Mouse (Mus musculus) embryonic facial prominence, embryonic 13.5 days (tissue): ENCODE data around the gene Nek8. TPM values are rescaled to one million over a fixed set of nuclear protein-coding genes. Genes with fewer than 3 reads are reported as not detected.

Experiments
- ATAC-seq: fragments of 200-750 bp; cut with Nextera tagmentation; 2 replicates; pipeline ENCODE4 v1.8.0; 2017; ENCODE audit warnings: low read depth; ENCODE audit not compliant: insufficient number of reproducible peaks, insufficient read depth, low FRiP score, low TSS enrichment
- H3K27ac ChIP-seq: fragments of 300-500 bp; sonication (generic); 2 replicates; pipeline ENCODE4 v1.5.1; 2015; ENCODE audit warnings: moderate library complexity, mild to moderate bottlenecking, inconsistent platforms
- H3K27me3 ChIP-seq: fragments of 300-500 bp; sonication (generic); 2 replicates; pipeline ENCODE4 v1.6.1; 2015; ENCODE audit warnings: mild to moderate bottlenecking, inconsistent platforms
- H3K36me3 ChIP-seq: fragments of 300-500 bp; sonication (generic); 2 replicates; pipeline ENCODE4 v1.6.1; 2015; ENCODE audit warnings: mild to moderate bottlenecking, inconsistent platforms
- H3K4me1 ChIP-seq: fragments of 300-500 bp; sonication (generic); 2 replicates; pipeline ENCODE4 v1.6.1; 2015; ENCODE audit warnings: inconsistent platforms
- H3K4me2 ChIP-seq: fragments of 300-500 bp; sonication (generic); 2 replicates; pipeline ENCODE4 v1.6.1; 2015; ENCODE audit warnings: moderate library complexity, mild to moderate bottlenecking, inconsistent platforms
- H3K4me3 ChIP-seq: fragments of 300-500 bp; sonication (generic); 2 replicates; pipeline ENCODE4 v1.5.1; 2015; ENCODE audit warnings: mild to moderate bottlenecking, inconsistent platforms
- H3K9ac ChIP-seq: fragments of 300-500 bp; sonication (generic); 2 replicates; pipeline ENCODE4 v1.6.1; 2015; ENCODE audit warnings: mild to moderate bottlenecking, inconsistent platforms
- H3K9me3 ChIP-seq: fragments of 300-500 bp; sonication (generic); 2 replicates; pipeline ENCODE4 v1.6.1; 2016; ENCODE audit warnings: inconsistent platforms
- WGBS: fragments of 180-500 bp; shearing (Covaris S2); methylation state at CpG from one replicate; pipeline ENCODE4 v1.1.7; 2015; ENCODE audit warnings: mixed read lengths; 5-methylcytosine and 5-hydroxymethylcytosine counted together
- polyA plus RNA-seq: library from polyadenylated mRNA; unstranded; fragments of >200 nt; fragmentation: Nextera tagmentation; extraction: Ambion mirVana; gene quantifications from 2 replicates; pipeline ENCODE4 v1.2.1, GENCODE M21; 2015

Nek8 gene
- polyA plus RNA-seq, 1 experiment from 2014 or later: 18.1 TPM

GRCm38 (mm10) chr11:78182450-78182849 is 6.0 kb upstream of the Nek8 start:
- peak overlapping the region; percentile 97; the same call in 1 of the 2 replicates for H3K27ac ChIP-seq
- peak overlapping the region; percentile 97 for H3K9ac ChIP-seq
- peak overlapping the region; percentile 76 for H3K4me2 ChIP-seq
- WGBS: 9% methylated on average over 7 of the region's 7 CpGs
- ATAC-seq: no peak
- no peaks in the 10 kb centered on the region for H3K9me3 ChIP-seq
- H3K4me3 ChIP-seq: peak overlapping the region; percentile 68
- H3K36me3 ChIP-seq: peaks cover 32% of the 10 kb centered on the region
- peaks cover 44% of the 10 kb centered on the region for H3K4me1 ChIP-seq
- H3K27me3 ChIP-seq: no peaks in the 10 kb centered on the region

GRCm38 (mm10) chr11:78181830-78182357 is 5.4 kb upstream of the Nek8 start:
- Histone ChIP-seq H3K4me1 (peaks cover 47% of the 10 kb centered on the region), H3K36me3 (peaks cover 32% of the 10 kb centered on the region), H3K4me3 (peak overlapping the region; percentile 68), H3K9me3 (no peaks in the 10 kb centered on the region), H3K9ac (peak overlapping the region; percentile 97), H3K27me3 (no peaks in the 10 kb centered on the region), H3K4me2 (peak overlapping the region; percentile 76), H3K27ac (no peak overlapping the region)
- ATAC-seq: no peak
- 44% methylated on average over 2 of the region's 2 CpGs for WGBS

DNA sequence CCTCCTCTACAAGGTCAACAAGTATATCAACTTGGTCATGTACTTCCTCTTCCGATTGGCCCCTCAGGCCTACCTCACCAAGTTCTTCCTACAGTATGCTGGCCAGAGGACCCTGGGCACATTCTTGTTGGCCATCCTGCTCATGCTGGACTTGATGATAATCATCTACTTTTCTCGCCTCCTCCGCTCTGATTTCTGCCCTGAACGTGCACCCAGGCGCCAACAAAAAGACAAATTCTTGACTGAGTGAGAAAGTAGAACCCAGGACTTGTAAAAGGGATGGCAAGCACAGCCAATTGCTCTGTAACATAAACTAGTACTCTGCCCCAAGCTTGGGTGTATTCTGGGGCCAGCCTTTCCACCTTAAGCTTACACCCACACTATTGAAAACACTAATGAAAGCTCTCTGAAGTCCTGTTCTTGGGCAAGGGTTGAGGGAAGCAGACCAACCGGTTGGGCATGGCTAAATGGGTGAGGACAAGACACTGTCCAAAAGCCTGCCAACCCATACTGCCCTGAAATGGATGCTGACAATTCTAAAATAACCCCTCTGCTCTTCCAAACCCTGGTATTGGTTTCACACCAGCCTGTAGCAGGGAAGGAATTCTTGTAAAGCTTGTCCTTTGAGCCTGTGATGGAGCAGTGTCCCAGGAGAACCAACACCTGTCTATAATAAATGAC is 3.7 kb upstream of the Nek8 start:
- H3K4me3 ChIP-seq: peak overlapping the region; percentile 62; the same call in 1 of the 2 replicates
- ATAC-seq: no peak
- H3K27ac ChIP-seq: peak overlapping the region; percentile 5
- no peaks in the 10 kb centered on the region for H3K9me3 ChIP-seq
- H3K36me3 ChIP-seq: peaks cover 32% of the 10 kb centered on the region
- H3K9ac ChIP-seq: 0 out of 2 replicates have a peak overlapping the region, but pooled peaks have one; percentile 77
- H3K27me3 ChIP-seq: no peaks in the 10 kb centered on the region
- H3K4me2 ChIP-seq: peak overlapping the region; percentile 77
- 74% methylated on average over 6 of the region's 6 CpGs for WGBS
- H3K4me1 ChIP-seq: peaks cover 52% of the 10 kb centered on the region

GRCm38 (mm10) chr11:78179438-78179999 is 3.0 kb upstream of the Nek8 start:
- 28% methylated on average over 8 of the region's 8 CpGs for WGBS
- ATAC-seq: no peak
- peak overlapping the region; percentile 96 for H3K27ac ChIP-seq

GRCm38 (mm10) chr11:78178859-78179437 is 2.5 kb upstream of the Nek8 start:
- under 1% methylated on average over 29 of the region's 29 CpGs for WGBS

More at GRCm38 (mm10) chr11:78179438-78179999, 3.0 kb upstream of the Nek8 start:
- Histone ChIP-seq H3K36me3 (peaks cover 32% of the 10 kb centered on the region), H3K9ac (peak overlapping the region; percentile 77), H3K4me1 (peaks cover 55% of the 10 kb centered on the region), H3K9me3 (no peaks in the 10 kb centered on the region), H3K4me3 (peak overlapping the region; percentile 62), H3K27me3 (no peaks in the 10 kb centered on the region), H3K4me2 (peak overlapping the region; percentile 77)

DNA sequence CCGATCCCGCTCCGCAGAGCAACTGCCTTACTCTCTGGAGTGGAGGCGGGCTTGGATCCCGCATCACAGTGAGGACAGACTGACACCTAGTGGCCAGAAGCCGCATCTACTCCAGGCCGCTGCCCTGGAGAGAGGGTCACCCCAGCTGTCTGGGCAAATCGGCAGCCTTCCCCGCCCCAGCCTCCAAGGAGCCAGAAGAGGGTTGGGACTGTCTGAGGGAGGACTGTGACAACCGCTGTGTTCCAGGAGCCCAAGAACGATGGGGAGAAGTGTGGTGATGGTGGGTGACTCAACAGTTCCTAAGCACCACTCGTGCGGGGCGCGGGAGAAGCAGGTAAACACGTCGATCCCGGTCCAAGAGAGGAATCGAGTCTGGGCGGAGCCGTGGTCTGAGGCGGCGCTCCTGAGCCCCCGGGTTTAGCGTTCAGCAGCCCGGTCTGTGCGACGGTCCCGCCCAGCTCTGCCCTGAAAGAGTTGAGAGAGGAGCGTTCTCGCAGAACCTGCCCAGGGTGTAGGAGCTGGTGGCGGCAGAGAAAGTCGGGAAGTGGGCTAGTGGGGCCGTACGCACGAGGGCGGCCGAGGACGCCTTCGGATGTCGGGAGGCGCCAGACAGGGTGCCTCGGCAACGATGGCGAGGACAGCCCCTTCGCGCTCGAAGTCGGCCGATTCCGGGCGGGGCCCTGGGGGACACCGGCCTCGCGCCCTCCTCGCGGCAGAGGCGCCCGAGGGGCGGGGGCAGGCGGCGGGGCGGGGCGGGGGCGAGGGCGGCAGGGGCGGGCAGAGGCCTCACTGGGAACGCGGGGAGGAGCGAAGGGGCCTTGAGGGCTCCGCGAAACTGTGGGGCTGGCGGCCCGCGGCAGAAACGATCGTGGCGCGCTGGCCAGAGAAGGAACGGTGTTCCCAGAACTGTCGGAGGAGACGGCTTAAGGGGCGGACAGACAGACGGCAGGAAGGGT is 1.7 kb upstream of the Nek8 start:
- Histone ChIP-seq H3K4me1 (peaks cover 50% of the 10 kb centered on the region), H3K36me3 (peaks cover 32% of the 10 kb centered on the region), H3K27ac (peak overlapping the region; percentile 96), H3K9me3 (no peaks in the 10 kb centered on the region), H3K4me3 (peak overlapping the region; percentile 62), H3K9ac (peak overlapping the region; percentile 77), H3K27me3 (no peaks in the 10 kb centered on the region), H3K4me2 (peak overlapping the region; percentile 77)
- peak; percentile 70 for ATAC-seq
- under 1% methylated on average over 82 of the region's 84 CpGs for WGBS

More at GRCm38 (mm10) chr11:78178859-78179437, 2.5 kb upstream of the Nek8 start:
- ATAC-seq: no peak; the same call in 1 of the 2 replicates
- no peaks in the 10 kb centered on the region for H3K9me3 ChIP-seq
- no peaks in the 10 kb centered on the region for H3K27me3 ChIP-seq
- peaks cover 52% of the 10 kb centered on the region for H3K4me1 ChIP-seq
- peak overlapping the region; percentile 77 for H3K9ac ChIP-seq
- peak overlapping the region; percentile 77 for H3K4me2 ChIP-seq
- H3K27ac ChIP-seq: peak overlapping the region; percentile 96
- peak overlapping the region; percentile 62 for H3K4me3 ChIP-seq
- H3K36me3 ChIP-seq: peaks cover 32% of the 10 kb centered on the region

DNA sequence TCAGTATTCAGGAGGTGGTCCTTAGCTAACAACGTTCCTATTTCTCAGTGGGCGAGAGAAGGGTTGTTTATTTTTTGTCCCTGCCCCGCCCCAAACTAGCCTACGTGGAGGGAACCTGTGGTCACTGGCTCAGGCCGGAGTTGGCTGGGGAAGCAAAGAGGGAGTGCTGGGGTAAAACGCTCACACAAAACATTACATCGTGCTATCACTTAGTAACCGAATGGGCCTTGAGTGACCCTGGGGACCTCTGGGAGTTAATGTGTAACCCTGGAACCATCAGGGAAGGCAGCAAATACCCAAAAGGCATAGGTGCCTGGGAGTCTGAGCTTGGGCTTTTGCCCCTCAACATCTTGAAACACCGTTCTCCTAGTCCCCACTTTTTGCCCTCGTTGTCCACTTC is 962 bp upstream of the Nek8 start:
- 2% methylated on average over 10 of the region's 10 CpGs for WGBS
- ATAC-seq: no peak
- peaks cover 50% of the 10 kb centered on the region for H3K4me1 ChIP-seq

DNA sequence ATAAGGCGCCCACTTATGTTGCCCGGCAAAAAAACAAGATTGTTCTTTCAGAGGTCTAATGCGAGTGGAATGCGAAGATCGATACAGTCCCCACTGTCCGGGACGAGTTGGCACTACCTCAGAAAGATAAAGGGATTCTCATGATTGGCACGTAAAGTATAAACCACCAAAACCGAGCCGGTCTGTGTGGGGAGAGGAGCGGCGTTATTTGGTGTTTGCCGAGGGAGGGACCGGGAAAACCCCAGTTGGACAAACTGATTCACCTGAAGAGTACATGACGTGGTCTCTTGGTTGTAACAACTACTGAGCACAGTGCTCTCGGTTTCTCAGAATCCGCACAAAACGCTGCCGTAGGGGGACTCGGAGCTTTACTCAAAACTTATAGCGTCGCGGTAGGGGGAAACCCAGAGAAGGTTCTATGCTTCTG is 443 bp upstream of the Nek8 start:
- peak overlapping the region; percentile 62 for H3K4me3 ChIP-seq
- peak overlapping the region; percentile 77 for H3K9ac ChIP-seq
- under 1% methylated on average over 23 of the region's 23 CpGs for WGBS
- H3K27me3 ChIP-seq: no peaks in the 10 kb centered on the region
- H3K4me2 ChIP-seq: peak overlapping the region; percentile 77
- no peak for ATAC-seq
- H3K36me3 ChIP-seq: peaks cover 32% of the 10 kb centered on the region
- peak overlapping the region; percentile 96; the same call in 1 of the 2 replicates for H3K27ac ChIP-seq
- no peaks in the 10 kb centered on the region for H3K9me3 ChIP-seq
- peaks cover 45% of the 10 kb centered on the region for H3K4me1 ChIP-seq

More for the DNA sequence above, 962 bp upstream of the Nek8 start:
- peak overlapping the region; percentile 77 for H3K4me2 ChIP-seq
- no peaks in the 10 kb centered on the region for H3K27me3 ChIP-seq
- peaks cover 32% of the 10 kb centered on the region for H3K36me3 ChIP-seq
- peak overlapping the region; percentile 77 for H3K9ac ChIP-seq
- H3K9me3 ChIP-seq: no peaks in the 10 kb centered on the region
- peak overlapping the region; percentile 62 for H3K4me3 ChIP-seq
- H3K27ac ChIP-seq: peak overlapping the region; percentile 96

- Histone ChIP-seq H3K36me3 (peaks cover 25% of the 10 kb centered on the region), H3K4me3 (peak overlapping the region; percentile 62), H3K27ac (peak overlapping the region; percentile 96), H3K4me2 (peak overlapping the region; percentile 77), H3K27me3 (no peaks in the 10 kb centered on the region), H3K4me1 (peaks cover 38% of the 10 kb centered on the region), H3K9me3 (no peaks in the 10 kb centered on the region), H3K9ac (peak overlapping the region; percentile 77)
- WGBS: 3% methylated on average over 9 of the region's 10 CpGs
- ATAC-seq: no peak
Measured at GRCm38 (mm10) chr11:78175771-78176401, 589 bp downstream of the Nek8 start.

DNA sequence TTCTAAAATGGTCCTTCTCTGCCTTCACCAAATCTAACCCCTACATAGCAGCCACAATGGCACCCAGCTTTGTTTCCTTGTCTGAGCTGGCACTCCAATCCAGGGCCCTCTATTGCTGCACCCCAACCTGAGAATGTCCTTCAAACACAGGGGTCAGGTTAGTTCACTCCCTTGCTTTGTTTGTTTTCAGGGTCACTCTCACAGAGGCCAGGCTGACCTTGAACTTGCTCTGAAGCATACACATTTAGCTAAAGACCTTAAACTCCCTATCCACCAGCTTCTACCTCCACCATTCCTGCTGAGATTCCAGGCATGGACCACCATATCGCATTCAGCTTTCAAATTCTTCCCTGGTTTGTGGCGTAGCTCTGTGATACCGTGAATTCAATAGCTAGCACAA is 2.0 kb downstream of the Nek8 start:
- Histone ChIP-seq H3K27me3 (no peaks in the 10 kb centered on the region), H3K9me3 (no peaks in the 10 kb centered on the region), H3K4me2 (no peak overlapping the region), H3K9ac (0 out of 2 replicates have a peak overlapping the region, but pooled peaks have one; percentile 21), H3K27ac (no peak overlapping the region), H3K36me3 (peaks cover 11% of the 10 kb centered on the region), H3K4me1 (peaks cover 24% of the 10 kb centered on the region), H3K4me3 (no peak overlapping the region)
- WGBS: 88% methylated on average over 3 of the region's 3 CpGs
- ATAC-seq: no peak
